Mouse (Mus musculus): Measurements from ENCODE around the gene Clps.

The Clps gene

GRCm38 (mm10) chr17:28549111-28549510, 11.5 kb downstream of the Clps start, which contains the start of gene Clpsl2:
Gene Clpsl2 (plus strand): TSS chr17:28549411.
- no peak for DNase-seq

DNA sequence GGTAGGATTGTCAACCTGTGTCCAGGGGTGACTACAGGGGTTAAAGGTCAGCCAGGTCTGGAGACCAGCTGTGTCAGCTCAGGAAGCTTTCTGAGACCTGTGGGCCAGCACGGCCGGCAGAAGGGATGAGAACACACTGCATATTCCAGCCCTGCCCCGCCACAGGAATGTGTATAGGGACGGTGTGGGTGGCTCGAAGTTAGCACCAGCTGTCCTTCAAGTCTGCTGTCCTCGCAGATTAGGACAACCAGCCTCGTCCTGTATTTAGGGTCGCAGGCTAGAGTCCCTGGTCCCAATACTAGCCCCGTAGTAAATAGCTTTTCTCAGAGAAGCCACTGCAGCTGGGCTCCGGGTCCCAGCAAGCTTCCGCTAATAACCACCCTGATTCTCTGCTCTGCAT, 12.0 kb downstream of the Clps start:
- no peak for DNase-seq

DNA sequence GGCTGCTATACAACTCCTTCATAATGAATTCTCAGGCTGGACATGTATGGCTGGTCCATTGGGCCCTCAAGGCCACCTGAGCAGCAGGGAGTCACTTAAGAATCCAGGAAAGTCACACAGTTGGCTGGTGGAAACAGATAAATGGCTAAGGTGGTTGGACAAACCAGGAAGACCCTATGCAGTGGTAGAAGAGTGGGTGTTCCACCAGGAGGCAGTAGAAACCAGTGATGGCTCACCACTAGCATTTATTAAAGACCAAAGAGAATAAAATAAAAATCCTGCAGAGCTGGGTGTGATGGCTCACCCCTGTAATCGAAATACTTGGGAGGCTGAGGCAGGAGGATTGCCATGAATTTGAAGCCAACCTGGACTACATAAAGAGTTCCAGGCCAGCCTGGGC, 13.6 kb downstream of the Clps start:
- DNase-seq: peak; percentile 27

DNA sequence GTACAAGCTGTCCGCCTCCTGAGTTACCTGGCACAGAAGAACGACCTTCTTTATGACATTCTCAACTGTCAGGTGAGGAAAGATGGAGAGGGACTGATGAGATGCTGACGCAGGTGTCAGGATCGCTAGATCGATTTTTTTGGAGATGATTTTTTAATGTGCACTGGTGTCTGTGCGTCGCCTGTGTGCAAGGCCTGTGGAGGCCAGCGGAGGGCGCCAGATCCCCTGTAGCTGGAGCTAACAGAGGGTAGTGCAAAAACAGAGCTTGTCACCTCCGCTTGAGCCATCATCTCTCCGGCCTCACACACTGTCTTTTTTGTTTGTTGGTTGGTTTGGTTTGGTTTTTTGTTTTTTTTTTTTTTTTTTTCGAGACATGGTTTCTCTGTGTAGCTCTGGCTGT, 22.7 kb downstream of the Clps start:
- DNase-seq: no peak

- DNase-seq: no peak
Measured at GRCm38 (mm10) chr17:28533327-28533726, 27.2 kb downstream of the Clps start.

- DNase-seq: no peak
Measured at GRCm38 (mm10) chr17:28532557-28532956, 28.0 kb downstream of the Clps start.

DNA sequence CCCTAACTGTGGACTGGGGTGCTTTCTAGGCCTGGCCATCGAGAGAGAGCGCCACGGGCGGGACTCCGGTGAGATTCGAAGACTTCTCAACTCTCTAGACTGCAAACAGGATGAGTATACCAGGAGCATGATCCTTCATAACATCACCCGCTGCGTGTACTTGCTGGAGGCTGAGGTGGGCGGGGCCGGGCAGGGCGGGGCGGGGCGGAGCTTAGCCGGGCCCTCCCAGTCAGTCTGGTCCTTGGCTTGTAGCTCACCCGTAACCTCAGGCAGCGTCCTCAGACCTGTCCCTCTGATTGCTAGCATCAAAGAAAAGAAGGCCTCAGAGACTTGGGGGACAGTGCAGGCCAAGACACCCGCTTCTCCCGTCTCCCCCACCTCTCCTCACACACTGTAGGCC, 28.6 kb downstream of the Clps start:
- DNase-seq: peak; percentile 56

- DNase-seq: no peak
Measured at GRCm38 (mm10) chr17:28530506-28530905, 30.1 kb downstream of the Clps start, which contains the start of gene Armc12. Gene Armc12 (plus strand): TSS chr17:28530806.

DNA sequence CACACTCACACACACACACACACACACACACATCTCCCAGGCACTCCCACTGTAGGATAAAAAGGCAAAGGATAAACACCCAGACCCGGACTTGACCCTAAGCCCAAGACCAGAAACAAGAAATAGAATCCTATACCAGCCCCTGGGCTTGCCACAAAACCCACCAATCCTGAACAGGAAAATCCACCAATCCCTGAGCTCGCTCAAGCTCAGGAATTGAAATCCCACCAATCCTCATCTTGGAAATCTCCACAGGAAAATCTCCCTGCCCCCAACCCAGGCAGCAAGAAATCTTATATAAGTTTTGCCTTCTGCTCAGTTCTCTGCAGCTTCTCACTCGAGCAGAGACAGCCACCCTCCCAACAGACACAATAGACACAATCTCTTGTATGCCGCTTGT, 31.4 kb downstream of the Clps start:
- no peak for DNase-seq

- peak; percentile 89 for DNase-seq
Measured at GRCm38 (mm10) chr17:28528043-28528351, 32.6 kb downstream of the Clps start.

DNA sequence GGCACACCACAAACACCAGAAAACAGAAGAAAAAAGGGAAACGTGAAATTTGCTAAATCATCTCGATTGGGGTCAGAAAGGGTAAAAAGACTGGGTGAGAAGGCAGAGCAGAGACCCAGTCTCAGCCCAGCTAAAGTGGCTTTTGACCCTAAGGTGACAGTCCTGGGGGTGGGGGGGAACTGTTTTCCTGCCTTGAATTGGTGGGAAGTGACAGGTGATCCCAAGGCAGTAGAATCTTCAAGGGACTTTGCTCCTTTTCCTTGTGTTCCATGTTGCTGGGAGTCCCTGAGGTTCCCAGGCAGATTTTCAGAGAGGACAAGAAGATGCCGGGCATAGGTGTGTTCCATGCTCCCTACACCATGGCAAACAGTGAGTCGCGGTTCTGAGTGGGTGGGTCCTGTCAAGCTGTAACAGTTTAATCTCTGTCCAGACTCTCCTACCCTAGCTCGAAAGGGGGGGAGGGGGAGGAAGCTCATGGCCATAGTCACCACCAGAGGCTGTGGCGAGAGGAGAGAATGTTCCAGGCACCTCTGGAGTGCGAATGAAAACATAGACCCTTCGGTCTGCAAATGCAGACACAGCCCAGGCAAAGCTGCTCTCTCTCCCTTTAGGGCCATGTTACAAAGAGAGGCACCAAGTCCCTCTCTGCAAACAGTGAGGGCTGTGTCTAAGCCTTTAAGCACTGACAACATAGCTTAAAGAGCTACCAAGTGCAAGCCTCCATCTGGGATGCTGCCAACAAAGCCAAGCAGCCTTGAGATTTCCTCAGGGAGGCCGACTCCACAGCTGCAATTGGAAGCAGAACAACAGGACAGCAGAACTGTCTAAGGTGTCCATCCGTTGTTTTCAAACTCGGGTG, 33.2 kb downstream of the Clps start:
- DNase-seq: peak; percentile 44

DNA sequence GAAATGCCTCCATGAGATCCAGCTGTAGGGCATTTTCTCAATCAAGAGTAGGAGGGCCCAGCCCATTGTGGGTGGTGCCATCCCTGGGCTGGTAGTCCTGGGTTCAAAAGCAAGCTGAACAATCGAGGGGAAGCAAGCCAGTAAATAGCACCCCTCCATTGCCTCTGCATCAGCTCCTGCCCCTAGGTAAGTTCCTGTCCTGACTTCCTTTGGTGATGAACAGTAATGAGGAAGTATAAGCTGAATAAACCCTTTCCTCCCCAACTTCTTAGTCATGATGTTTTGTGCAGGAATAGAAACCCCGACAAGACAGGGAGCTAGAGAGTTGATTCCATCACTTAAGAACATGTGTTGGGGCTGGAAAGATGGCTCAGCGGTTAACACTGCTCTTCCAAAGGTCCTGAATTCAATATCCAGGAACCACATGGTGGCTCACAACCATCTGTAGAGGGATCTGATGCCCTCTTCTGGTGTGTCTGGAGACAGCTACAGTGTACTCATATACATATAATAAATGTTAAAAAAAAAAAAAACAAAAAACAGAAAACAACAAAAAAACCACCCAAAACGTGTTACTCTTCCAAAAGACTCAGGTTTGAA, 35.6 kb downstream of the Clps start:
- no peak for DNase-seq

DNA sequence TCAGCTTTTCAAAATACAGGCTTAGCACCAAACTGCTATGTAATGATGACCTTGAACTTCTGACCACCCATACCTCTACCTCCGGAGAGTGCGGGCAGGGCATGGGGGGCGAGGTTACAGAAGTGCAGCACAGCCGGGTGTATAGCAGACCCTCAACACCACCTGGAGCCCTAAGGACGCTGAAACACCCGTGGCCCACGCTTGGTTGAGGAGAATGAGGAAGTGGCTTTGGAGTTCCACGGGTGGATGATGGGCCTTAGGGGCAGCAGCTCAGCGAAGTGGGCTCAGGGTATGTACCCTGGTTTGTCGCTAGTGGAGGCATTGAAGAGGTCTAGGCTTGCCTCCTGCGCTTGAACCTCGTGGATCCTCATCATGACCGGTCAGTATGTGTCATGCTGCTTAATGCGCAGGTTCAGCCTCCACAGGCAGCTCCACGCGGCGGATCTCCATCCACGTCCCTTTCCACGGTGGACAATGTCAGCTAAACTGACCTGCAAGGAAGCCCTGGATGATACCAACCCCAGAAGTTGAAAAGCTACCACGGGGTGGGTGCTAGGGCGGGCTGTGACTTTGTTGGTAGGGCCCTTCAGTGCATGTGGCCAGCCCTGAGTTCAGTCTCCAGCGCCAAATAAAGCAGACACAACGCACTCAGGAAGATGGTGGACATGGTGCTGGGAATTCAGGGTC, 36.4 kb downstream of the Clps start:
- DNase-seq: peak; percentile 40

GRCm38 (mm10) chr17:28523355-28524008, 37.1 kb downstream of the Clps start:
- DNase-seq: no peak

DNA sequence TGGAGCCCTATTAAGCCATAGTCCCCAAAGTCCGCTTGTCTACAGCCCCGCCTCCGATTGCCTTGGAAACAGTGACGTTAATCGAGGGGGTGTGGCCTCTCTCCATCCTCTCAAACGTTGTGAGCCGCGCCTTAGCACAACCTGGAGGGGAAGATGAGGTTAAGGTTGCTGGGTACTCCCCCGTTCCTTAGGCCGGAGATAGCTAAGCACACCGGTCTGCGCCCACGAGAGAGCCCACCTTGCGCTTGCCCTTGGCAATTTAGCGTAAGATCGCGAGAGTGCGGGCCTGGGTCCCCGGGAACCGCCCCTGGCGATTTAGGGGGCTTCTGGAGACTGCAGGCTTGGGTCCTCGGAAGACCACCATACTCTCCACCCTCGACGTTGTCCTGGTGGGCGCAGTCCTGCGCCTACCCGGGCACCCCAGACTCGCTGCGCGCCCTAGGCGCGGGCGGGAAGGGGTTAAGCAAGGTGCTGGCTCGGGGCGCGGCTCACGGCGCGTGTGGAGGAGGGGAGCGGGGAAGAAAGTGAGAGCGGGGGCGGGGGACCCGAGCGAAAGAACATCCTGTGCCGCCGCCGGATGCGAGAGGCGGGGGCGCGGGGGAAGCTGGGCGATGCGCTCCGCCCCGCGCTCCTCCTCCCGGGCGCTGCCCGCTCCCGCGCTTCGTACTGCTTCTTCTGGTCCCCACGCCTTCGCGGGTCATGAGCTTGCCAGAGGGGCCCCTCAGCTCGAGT, 37.8 kb downstream of the Clps start:
- peak; percentile 97 for DNase-seq

DNA sequence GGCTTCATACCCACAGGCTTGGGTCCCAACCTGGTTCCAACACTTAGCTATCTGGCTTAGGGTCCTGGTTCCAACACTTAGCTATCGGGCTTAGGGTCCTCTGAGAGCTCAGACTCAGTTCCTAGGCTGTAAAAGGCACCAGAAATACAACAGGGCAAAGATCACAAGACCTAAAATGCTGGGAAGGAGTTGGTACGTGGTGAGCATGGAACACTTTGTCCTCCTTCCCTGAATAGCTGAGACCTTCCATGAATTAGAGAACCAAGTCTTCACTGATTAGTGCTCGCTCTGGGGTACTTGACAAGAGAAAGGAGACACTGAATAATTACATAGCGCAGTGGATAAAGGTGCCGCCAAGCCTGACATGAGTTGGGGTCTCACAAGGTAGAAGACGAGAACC, 38.6 kb downstream of the Clps start:
- peak; percentile 64 for DNase-seq

- DNase-seq: peak; percentile 22
Measured at GRCm38 (mm10) chr17:28521071-28521726, 39.4 kb downstream of the Clps start.

DNA sequence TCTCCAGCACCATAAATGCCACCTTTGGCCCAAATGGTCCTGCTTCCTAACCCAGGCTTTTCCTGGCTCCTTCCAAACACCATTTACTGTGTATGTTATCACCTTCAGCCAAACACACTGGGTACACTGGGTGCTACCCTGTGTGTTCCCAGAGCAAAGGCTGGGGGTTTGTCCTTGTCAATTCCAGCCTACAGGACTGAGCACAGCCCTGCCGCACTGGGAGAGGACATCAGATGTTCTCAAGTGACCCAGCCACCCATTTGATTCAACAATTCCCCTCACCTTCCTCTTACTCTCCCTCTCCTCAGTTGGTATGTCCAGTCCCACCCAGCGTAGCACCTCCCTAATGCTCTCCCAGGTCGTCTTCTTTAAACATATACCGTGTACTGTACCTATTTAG, 40.0 kb downstream of the Clps start:
- peak; percentile 25 for DNase-seq

- DNase-seq: peak; percentile 53
Measured at GRCm38 (mm10) chr17:28519827-28520226, 40.7 kb downstream of the Clps start.

DNA sequence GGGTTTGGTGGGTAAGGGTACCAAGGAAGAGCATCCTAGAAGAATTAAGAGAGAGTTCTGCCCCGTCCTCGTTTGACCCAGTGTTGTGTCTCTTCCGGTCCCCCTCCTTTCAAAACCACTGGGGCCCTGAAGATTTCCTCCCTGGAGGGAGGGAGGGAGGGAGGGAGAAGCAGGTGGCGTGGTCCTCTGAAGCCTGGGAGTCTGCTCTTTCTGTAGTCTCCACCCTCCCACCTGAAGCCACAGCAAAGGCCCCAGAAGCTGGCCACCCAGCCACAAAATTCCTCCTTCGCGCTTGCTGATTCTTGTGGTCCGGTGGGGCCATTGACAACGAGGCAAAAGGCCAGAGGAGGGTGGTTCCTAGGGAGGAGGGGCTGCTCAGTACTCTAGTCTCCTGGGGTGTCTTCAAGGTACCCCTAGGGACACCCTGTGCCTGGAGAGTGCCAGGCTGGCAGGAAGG, 41.9 kb downstream of the Clps start:
- peak; percentile 64 for DNase-seq

DNA sequence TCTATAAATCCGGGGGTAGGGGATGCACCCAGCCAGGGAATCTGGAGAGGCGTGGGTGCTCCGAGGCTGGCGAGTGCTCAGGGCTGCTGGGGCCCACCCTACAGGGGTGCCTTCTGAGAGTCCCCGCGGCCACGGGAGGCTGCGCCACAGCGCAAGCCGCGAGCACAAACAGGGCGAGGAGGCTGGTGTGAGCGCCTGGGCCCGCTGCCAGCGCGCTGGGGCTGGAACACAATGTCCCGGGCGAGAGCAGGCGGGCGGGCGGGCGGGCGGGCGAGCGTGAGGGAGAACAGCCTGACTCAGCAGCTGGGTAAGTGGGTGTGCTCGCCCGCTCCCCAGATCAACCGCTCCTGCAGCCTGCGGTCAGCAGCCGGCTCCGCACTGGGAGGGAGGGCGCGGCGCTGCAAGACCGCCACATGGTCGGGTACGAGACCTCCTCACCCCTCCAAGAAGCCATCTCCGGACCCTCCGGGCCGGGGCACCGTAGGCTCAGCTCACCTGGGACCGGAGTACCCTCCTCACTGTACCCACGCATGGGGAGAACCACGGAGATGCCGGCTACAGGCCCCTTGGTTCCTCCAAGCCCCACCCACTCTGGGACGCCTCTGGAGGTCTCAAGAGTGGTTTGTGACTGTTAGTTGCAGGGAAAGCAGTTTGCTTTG, 42.5 kb downstream of the Clps start:
- DNase-seq: peak; percentile 95
